Mouse (Mus musculus) liver, postnatal 0 days (tissue): ENCODE data around the gene Ttll3. TPM values are rescaled to one million over a fixed set of nuclear protein-coding genes. Genes with fewer than 3 reads are reported as not detected.

ENCODE experiments used
- ATAC-seq: fragments of 200-750 bp; cut with Nextera tagmentation; 2 replicates; pipeline ENCODE4 v1.8.0; 2017; ENCODE audit warnings: mild to moderate bottlenecking, moderate library complexity
- DNase-seq: peaks from one replicate; pipeline ENCODE4 v3.0.0-alpha.2; 2016
- H3K27ac ChIP-seq: fragments of 300-500 bp; sonication (generic); 2 replicates; pipeline ENCODE4 v1.5.1; 2014; ENCODE audit warnings: antibody characterized with exemption, moderate library complexity, mild to moderate bottlenecking, low read depth
- H3K27me3 ChIP-seq: fragments of 300-500 bp; sonication (generic); 2 replicates; pipeline ENCODE4 v1.6.1; 2014; ENCODE audit warnings: low read length, control low read depth, mixed read lengths; ENCODE audit not compliant: insufficient read depth
- H3K36me3 ChIP-seq: fragments of 300-500 bp; sonication (generic); replicated peaks from 2 replicates; pipeline ENCODE4 v1.6.1; 2014; ENCODE audit warnings: mild to moderate bottlenecking, control low read depth, low read length, moderate library complexity, mixed read lengths; ENCODE audit not compliant: insufficient read depth
- H3K4me1 ChIP-seq: fragments of 300-500 bp; sonication (generic); 2 replicates; pipeline ENCODE4 v1.6.1; 2014; ENCODE audit warnings: antibody characterized with exemption, mild to moderate bottlenecking, control low read depth; ENCODE audit not compliant: insufficient read depth
- H3K4me2 ChIP-seq: fragments of 300-500 bp; sonication (generic); 2 replicates; pipeline ENCODE4 v1.6.1; 2014; ENCODE audit warnings: low read depth, mild to moderate bottlenecking, low read length, moderate library complexity, mixed read lengths
- H3K4me3 ChIP-seq: fragments of 300-500 bp; sonication (generic); 2 replicates; pipeline ENCODE4 v1.5.1; 2014; ENCODE audit warnings: low read depth, low read length
- H3K9ac ChIP-seq: fragments of 300-500 bp; sonication (generic); replicated peaks from 2 replicates; pipeline ENCODE4 v1.6.1; 2014; ENCODE audit warnings: mild to moderate bottlenecking, moderate library complexity
- H3K9me3 ChIP-seq: fragments of 300-500 bp; sonication (generic); 2 replicates; pipeline ENCODE4 v1.6.1; 2016; ENCODE audit warnings: mild to moderate bottlenecking, control low read depth, low read length, mixed read lengths
- CTCF ChIP-seq: sonication (generic); IDR thresholded peaks from 2 replicates; pipeline ENCODE4 v1.5.1; 2016; ENCODE audit warnings: antibody characterized with exemption, low read depth
- EP300 ChIP-seq: IDR thresholded peaks from 2 replicates; pipeline ENCODE4 v1.6.1; 2016; ENCODE audit warnings: antibody characterized with exemption, low read depth, mild to moderate bottlenecking
- WGBS: fragments of 180-500 bp; shearing (Covaris S2); extraction: QIAGEN DNeasy Blood & Tissue Kit; methylation state at CpG from one replicate; pipeline ENCODE4 v1.1.7; 2014; ENCODE audit not compliant: insufficient replicate concordance; 5-methylcytosine and 5-hydroxymethylcytosine counted together
- polyA plus RNA-seq: library from polyadenylated mRNA; unstranded; fragments of >200 nt; fragmentation: Nextera tagmentation; extraction: Ambion mirVana; gene quantifications from 2 replicates; pipeline ENCODE4 v1.2.1, GENCODE M21; 2015

Gene Ttll3
- polyA plus RNA-seq, 1 experiment from 2014 or later = 0.83 TPM

GRCm38 (mm10) chr6:113433661-113434060 lies 44.6 kb downstream of the Ttll3 start:
- H3K36me3 ChIP-seq = no peaks in the 10 kb centered on the region
- no peak overlapping the region for H3K9ac ChIP-seq
- no peaks in the 10 kb centered on the region for H3K27me3 ChIP-seq
- no peak overlapping the region for H3K4me3 ChIP-seq
- ATAC-seq (no peak), DNase-seq (no peak)
- TF ChIP-seq CTCF = no peak
- no peak for TF ChIP-seq EP300
- no peaks in the 10 kb centered on the region for H3K9me3 ChIP-seq
- H3K4me2 ChIP-seq = no peak overlapping the region
- H3K4me1 ChIP-seq = peaks cover 5% of the 10 kb centered on the region; the same call in 1 of the 2 replicates
- WGBS = 56% methylated on average over 3 of the region's 3 CpGs
- no peak overlapping the region for H3K27ac ChIP-seq

- ATAC-seq (peak; percentile 79), DNase-seq (peak; percentile 44)
- WGBS = 64% methylated on average over 7 of the region's 7 CpGs
- Histone ChIP-seq H3K4me2 (no peak overlapping the region), H3K27me3 (no peaks in the 10 kb centered on the region), H3K4me3 (no peak overlapping the region), H3K4me1 (peaks cover 5% of the 10 kb centered on the region; the same call in 1 of the 2 replicates), H3K27ac (peak overlapping the region; percentile 48; the same call in 1 of the 2 replicates), H3K9ac (no peak overlapping the region), H3K9me3 (no peaks in the 10 kb centered on the region), H3K36me3 (no peaks in the 10 kb centered on the region)
- TF ChIP-seq EP300 (0 out of 2 replicates have a peak, but pooled peaks have one; percentile 19), CTCF (no peak)
Observed at GRCm38 (mm10) chr6:113434691-113435090, 45.6 kb downstream of the Ttll3 start.

DNA sequence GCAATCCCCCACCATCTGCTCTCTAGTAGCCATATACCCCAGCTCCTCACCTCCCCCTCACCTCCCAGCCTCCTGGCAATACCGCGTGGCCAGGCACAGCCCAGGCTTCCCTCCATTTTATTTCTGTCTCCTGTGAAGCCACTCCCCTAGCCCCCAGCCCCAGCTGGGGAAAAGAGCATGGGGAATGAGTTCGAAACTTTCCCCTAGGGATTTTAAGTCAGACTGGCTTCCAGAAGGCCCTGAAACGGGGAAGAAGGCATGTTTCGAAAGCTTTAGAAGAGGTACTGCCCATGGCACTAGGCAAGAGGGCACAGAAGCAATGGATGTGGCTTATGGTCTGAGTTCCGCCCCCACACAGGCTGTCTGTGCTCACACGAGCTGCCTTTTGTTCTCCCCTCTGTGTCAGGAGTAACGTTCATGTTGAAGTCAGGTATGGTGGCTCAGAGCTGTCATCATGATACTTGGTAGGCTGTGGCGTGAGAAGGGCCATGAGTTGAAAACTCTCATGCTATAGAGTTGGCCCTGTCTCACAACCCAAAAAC lies 46.7 kb downstream of the Ttll3 start, which contains the start of gene Cidec:
Gene Cidec, minus strand, starts transcription at position 97 of the 542 bp plus-strand sequence.
- no peak within 1 kb of the TSS for H3K9ac ChIP-seq
- 63% methylated on average over 9 of the region's 9 CpGs for WGBS
- H3K4me1 ChIP-seq = peaks cover 5% of the 10 kb centered on the region; the same call in 1 of the 2 replicates
- no peak within 1 kb of the TSS for H3K4me3 ChIP-seq
- H3K27ac ChIP-seq = peak within 1 kb of the TSS; percentile 48; the same call in 1 of the 2 replicates
- no peak for TF ChIP-seq CTCF
- TF ChIP-seq EP300 = no peak
- H3K4me2 ChIP-seq = no peak within 1 kb of the TSS
- DNase-seq = no peak
- no peak for ATAC-seq
- no peaks in the 10 kb centered on the region for H3K36me3 ChIP-seq
- H3K27me3 ChIP-seq = no peaks in the 10 kb centered on the region
- no peaks in the 10 kb centered on the region for H3K9me3 ChIP-seq

GRCm38 (mm10) chr6:113437135-113437534 lies 48.1 kb downstream of the Ttll3 start:
- 71% methylated on average over 12 of the region's 12 CpGs for WGBS

GRCm38 (mm10) chr6:113438721-113439430 lies 49.8 kb downstream of the Ttll3 start:
- ATAC-seq (peak; percentile 22; the same call in 1 of the 2 replicates), DNase-seq (no peak)
- Histone ChIP-seq H3K27ac (peak overlapping the region; percentile 30; the same call in 1 of the 2 replicates), H3K4me3 (no peak overlapping the region), H3K36me3 (no peaks in the 10 kb centered on the region), H3K27me3 (no peaks in the 10 kb centered on the region), H3K4me1 (peaks cover 16% of the 10 kb centered on the region), H3K4me2 (no peak overlapping the region), H3K9me3 (no peaks in the 10 kb centered on the region), H3K9ac (no peak overlapping the region)
- TF ChIP-seq CTCF (no peak), EP300 (no peak)
- 47% methylated on average over 12 of the region's 12 CpGs for WGBS

More at GRCm38 (mm10) chr6:113437135-113437534, 48.1 kb downstream of the Ttll3 start:
- Histone ChIP-seq H3K9ac (no peak overlapping the region), H3K36me3 (no peaks in the 10 kb centered on the region), H3K4me1 (peaks cover 5% of the 10 kb centered on the region), H3K4me2 (no peak overlapping the region), H3K4me3 (no peak overlapping the region), H3K9me3 (no peaks in the 10 kb centered on the region), H3K27ac (no peak overlapping the region), H3K27me3 (no peaks in the 10 kb centered on the region)
- TF ChIP-seq CTCF (no peak), EP300 (no peak)
- no peak for DNase-seq
- no peak for ATAC-seq

DNA sequence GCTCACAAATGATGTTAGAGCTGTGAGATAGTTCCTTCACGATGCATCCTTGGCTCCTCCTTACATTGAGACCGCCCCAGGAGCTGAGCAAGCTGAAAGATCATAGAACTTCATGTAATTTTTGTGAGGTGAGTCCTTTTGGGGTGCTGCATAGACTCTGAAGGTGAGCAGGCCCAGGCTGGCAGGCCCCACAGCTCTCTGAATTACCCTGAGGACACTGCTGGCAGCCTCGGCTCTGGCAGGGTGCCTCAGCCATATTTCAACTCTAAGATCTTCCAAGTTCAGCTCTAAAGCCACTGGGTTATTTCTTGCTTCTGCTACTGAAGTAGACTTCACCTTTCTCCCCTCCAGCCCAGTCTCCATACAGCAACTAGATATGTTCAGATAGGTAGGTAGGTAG lies 51.6 kb downstream of the Ttll3 start:
- 81% methylated on average over 3 of the region's 3 CpGs for WGBS
- Histone ChIP-seq H3K9me3 (no peaks in the 10 kb centered on the region), H3K4me3 (no peak overlapping the region), H3K36me3 (no peaks in the 10 kb centered on the region), H3K27me3 (no peaks in the 10 kb centered on the region), H3K27ac (no peak overlapping the region), H3K9ac (no peak overlapping the region), H3K4me1 (peaks cover 19% of the 10 kb centered on the region), H3K4me2 (no peak overlapping the region)
- DNase-seq = no peak
- no peak for ATAC-seq
- no peak for TF ChIP-seq EP300
- TF ChIP-seq CTCF = no peak
